Mouse (Mus musculus) embryonic fibroblast, embryonic 13.5 days (primary cell): ENCODE data around the gene Pklr. TPM values are rescaled to one million over a fixed set of nuclear protein-coding genes. Genes with fewer than 3 reads are reported as not detected.

ENCODE experiments used
- H3K27ac ChIP-seq: 2 replicates; pipeline ENCODE4 v1.5.1; 2012; ENCODE audit warnings: low read length, control low read depth, inconsistent platforms; ENCODE audit not compliant: insufficient read depth
- H3K4me1 ChIP-seq: 2 replicates; pipeline ENCODE4 v1.6.1; 2011; ENCODE audit warnings: low read length; ENCODE audit not compliant: control insufficient read depth, insufficient read depth
- H3K4me3 ChIP-seq: 2 replicates; pipeline ENCODE4 v1.5.1; 2011; ENCODE audit warnings: mild to moderate bottlenecking, control low read depth, low read length; ENCODE audit not compliant: insufficient read depth
- CTCF ChIP-seq: IDR thresholded peaks from 2 replicates; pipeline ENCODE4 v1.5.1; 2011; ENCODE audit warnings: mild to moderate bottlenecking, control low read depth, low read length, moderate library complexity, borderline replicate concordance; ENCODE audit not compliant: insufficient read depth
- POLR2A ChIP-seq: IDR thresholded peaks from 2 replicates; pipeline ENCODE4 v1.6.1; 2011; ENCODE audit warnings: low read depth, mild to moderate bottlenecking, control low read depth, low read length, moderate library complexity
- polyA plus RNA-seq: library from polyadenylated mRNA; stranded (reverse); fragments of >200 nt; gene quantifications from 2 replicates; pipeline ENCODE4 v1.2.4, GENCODE M21; 2011; ENCODE audit warnings: low read depth; ENCODE audit not compliant: missing spikeins, insufficient read length

Pklr gene
- polyA plus RNA-seq, result not detected in 2 replicates

DNA sequence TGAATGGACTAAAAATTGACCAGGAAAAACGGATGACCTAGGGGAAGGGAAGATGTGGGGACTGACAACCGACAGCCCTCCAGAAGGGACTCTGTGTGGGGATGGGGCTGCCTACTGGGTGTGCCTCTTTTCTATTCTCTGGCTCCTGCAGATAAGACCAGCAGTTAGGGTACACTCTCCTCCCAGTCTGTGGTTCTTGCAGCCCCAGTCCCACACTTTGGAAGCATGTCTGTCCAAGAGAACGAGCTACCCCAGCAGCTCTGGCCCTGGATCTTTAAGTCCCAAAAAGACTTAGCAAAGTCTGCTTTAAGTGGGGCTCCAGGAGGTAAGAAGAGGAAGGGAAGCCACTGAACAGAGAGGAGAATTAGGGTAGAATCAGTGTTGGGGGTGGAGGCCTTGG lies at the start of gene Pklr:
Gene Pklr, plus strand, starts transcription at position 185 of the 400 bp plus-strand sequence.
- no peaks in the 10 kb centered on the region for H3K4me1 ChIP-seq
- TF ChIP-seq POLR2A (no peak), CTCF (no peak)
- H3K4me3 ChIP-seq, result no peak within 1 kb of the TSS
- H3K27ac ChIP-seq, result no peak within 1 kb of the TSS

DNA sequence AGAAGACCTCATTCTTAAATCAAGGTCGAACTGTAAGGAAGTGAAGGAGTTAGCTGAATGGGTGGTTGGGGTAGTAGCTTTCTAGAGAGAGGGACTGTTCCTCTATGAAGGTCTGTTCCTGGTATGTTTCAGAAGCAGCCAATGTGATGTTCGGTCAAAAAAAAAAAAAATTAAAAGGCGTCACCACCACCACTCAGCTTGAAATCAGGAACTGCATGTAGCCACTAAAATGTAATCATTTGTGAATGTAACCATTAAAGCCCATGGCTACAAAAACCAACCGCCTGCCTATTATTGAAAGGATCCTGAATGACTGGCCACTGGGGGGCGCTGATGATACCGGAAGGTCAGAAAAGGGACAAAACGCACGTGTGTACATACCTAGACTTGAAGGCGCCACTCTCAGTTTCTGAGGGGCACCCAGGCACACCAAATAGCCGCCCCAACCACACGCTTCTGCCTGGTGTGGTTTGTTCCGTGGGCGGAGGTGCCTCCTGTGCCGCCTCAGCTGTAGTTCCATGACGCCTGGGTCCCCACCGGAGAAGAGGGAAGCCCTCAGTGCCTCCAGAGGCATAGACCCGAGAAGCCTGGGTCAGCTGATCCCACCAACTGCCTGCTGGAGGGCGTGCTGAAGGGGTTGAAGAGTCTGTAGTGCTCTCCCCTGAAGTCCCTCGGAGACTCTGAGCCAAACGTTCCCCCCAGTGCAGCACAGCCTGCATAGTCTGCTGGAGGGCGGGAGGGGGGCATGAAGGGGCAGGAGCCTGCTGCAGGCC lies 48.4 kb upstream of the Pklr start:
- Histone ChIP-seq H3K4me1 (no peaks in the 10 kb centered on the region), H3K4me3 (no peak overlapping the region), H3K27ac (no peak overlapping the region)
- no peak for TF ChIP-seq POLR2A
- TF ChIP-seq CTCF, result no peak

DNA sequence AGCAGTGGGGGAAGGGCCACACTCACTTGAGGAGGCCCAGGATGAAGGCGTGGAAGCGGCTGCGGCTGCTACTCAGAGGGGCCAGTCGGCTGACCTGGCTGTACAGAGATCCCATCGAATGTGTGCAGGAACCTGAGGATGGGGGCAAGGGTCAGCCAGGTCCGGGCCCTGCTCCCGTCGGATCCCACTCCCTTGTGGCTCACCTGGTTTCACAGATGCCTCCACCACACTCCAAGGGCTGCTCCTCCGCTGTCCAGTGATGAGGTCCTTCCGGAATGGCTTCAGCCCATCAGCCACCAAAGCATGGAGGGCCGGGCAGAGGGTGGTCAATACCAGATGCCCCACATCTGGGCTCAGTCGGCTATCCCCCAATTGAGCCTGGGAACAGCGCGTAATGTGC lies 47.0 kb upstream of the Pklr start:
- Histone ChIP-seq H3K4me3 (peak overlapping the region; percentile 47; the same call in 1 of the 2 replicates), H3K27ac (no peak overlapping the region), H3K4me1 (no peaks in the 10 kb centered on the region)
- TF ChIP-seq CTCF, result no peak
- no peak for TF ChIP-seq POLR2A

DNA sequence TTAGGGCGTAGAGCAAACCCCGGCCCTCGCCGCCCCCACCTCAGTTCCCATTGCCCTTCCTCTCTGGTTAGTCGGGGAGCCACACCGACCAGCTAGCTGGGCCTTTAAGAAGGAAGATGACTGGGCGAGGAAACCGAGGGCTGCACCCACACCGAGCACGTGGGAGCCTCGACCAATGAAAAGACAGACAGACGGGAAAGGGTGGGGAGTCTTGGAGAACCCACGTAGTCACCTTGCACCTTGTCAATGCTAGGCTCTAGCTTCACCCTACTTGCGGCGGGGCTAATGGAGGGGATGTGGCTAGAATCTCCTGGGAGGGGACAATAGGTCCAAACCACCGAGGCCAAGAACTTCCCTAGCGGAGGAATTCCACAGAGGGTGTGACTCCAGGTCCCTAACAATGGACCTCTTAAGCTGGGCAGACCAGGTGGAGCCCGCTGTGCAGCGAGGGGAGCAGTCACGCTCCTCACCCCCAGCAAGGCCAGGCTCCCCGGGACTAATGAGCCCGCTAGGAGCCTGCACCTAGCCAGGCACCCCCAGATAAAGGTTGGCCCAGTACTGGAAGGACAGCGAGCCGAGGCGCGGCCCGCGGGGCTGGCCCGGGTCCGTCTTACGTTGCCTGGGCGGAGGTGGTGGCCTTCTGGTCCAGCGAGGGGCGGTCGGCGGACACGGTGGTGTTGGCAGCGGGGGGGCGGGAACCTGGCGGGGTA lies 45.9 kb upstream of the Pklr start:
- Histone ChIP-seq H3K27ac (0 out of 2 replicates have a peak overlapping the region, but pooled peaks have one; percentile 15), H3K4me3 (peak overlapping the region; percentile 47), H3K4me1 (no peaks in the 10 kb centered on the region)
- peak; percentile 85 for TF ChIP-seq POLR2A
- TF ChIP-seq CTCF, result no peak

DNA sequence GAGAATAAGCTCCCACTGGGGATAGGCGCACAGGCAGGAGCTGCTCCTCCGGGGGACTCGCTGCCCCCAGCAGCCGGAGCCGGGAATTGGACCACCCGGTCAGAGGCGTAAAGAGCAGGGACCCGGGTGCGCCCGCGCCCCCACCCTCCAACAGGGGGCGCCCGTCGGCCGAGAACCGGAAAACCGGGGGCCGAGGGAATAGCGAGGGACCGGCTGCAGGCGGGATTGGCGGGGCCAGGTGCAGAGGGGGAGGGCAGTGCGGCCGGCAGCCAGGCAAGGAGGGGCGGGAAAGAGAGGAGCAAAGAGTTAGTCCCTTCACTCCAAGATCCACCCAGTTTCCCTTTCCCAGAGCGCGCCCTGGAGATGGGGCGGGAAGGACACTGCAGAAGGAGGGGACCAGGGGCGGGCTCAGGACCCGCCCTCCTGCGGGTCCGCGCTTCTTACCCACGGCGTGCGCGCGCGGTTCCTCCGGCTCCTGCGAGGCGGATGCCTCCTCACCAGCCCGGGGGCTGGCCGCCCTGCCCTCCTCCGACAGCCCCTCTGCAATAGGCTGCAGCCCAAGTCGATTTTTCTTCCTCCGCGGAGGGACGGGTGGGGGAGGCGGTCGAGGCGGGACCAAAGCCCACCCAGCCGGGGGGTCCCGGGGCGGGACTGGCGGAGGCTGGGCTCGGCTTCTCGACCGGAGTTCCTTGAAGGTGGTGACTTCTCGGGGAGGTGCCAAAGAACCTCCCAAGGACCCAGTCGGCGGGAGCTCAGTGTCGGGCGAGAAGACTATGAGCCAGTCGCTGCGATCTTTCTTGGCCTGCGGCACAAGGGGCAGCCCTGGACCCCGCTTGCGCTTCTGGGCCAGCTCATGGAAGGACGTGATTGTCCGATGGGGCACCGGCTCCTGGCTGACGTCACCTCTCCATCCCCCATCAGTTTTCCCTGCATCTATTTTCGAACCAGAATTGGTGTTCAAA lies 45.0 kb upstream of the Pklr start:
- peak; percentile 65 for TF ChIP-seq POLR2A
- peak; percentile 28; the same call in 1 of the 2 replicates for TF ChIP-seq CTCF
- no peaks in the 10 kb centered on the region for H3K4me1 ChIP-seq

DNA sequence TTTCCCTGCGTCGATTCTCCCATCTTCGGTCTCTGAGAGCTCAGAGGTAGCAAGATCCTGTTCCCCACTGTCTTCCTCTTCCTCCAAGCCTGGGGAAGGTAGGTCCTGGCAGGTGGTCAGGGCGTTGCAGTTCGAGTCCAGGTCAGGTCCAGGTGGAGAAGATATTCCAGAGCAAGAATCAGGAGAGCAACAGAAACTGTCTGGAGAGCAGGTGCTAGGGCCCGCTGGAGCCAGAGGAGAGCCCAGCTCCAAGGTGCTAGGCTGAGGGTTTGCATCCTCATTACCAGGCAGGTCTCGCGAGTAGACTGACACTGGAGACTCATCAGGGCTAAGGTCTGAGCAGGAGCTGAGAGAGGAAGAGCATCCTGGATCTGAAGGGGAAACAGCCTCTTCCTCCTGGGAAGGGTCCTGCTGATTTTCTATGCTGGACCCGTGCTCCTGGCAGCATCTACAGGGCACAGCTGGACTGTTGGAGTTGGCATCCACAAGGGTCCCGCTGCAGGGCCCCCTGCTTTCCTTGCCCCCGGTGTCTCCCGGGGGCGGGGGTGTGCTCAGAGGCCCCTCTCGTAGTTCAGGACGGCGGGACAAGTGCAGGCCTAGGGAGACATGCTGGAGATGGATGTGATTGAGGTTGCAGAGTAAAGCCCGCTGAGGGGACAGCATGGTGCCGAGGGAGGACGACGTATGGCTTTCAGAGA lies 44.0 kb upstream of the Pklr start:
- Histone ChIP-seq H3K4me3 (peak overlapping the region; percentile 47), H3K27ac (no peak overlapping the region), H3K4me1 (no peaks in the 10 kb centered on the region)
- TF ChIP-seq POLR2A (no peak), CTCF (no peak)

More for the DNA sequence above, 45.0 kb upstream of the Pklr start:
- Histone ChIP-seq H3K27ac (no peak overlapping the region; the same call in 1 of the 2 replicates), H3K4me3 (peak overlapping the region; percentile 47)

DNA sequence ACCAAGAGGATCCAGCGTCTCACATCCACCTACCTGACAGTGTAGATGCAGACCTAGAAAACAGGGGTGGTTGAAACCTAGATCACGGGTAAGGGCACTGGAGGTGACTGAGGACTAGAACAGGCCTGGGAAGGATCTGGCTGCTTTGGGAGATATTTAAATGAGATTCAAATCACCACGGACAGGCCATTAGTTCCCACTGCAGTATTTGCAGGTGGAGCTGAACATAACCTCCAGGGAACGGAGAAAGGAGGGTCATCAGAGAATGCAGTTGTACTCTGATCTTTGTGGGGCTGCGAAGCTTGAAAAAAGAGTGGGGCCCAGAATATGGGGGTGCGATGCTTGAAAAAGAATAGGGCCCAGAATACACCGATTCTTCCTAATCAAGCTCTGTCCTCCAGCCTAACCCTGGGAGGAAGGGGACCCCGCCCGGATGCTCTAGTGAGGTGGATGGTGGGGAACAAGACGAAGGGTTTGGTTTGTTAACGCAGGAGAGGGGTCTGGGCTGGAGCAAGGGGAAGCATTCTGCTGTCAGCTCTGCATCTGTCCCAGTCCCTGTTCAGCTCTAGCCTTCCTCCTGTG lies 43.3 kb upstream of the Pklr start:
- no peak overlapping the region for H3K27ac ChIP-seq
- H3K4me1 ChIP-seq, result no peaks in the 10 kb centered on the region
- H3K4me3 ChIP-seq, result peak overlapping the region; percentile 31
- no peak for TF ChIP-seq POLR2A
- no peak for TF ChIP-seq CTCF

DNA sequence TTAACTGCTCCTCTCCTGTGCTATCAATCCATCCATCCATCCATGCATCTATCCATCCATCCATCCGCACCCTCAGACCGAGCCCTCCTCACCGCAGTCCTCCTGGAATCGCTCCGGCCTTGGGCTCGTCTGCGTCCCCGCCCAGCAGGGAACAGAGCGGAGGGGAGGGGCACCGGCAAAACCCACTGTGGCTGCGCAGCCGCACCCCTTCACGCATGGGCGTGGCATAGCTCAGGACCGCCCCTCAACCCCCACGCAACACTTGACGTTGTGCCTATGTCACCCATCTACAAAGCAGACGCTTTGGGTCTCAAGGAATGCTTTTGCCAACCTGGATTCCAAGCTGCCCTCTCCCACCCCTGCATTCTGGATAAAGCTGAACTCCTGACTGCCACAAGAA lies 42.8 kb upstream of the Pklr start, which contains the start of gene Rusc1:
Gene Rusc1, minus strand, starts transcription at position 137 of the 400 bp plus-strand sequence.
- TF ChIP-seq CTCF (no peak), POLR2A (peak; percentile 92)
- H3K27ac ChIP-seq, result no peak within 1 kb of the TSS
- 0 out of 2 replicates have a peak, but pooled peaks cover under 1% of the 10 kb centered on the region for H3K4me1 ChIP-seq
- peak within 1 kb of the TSS; percentile 31 for H3K4me3 ChIP-seq

DNA sequence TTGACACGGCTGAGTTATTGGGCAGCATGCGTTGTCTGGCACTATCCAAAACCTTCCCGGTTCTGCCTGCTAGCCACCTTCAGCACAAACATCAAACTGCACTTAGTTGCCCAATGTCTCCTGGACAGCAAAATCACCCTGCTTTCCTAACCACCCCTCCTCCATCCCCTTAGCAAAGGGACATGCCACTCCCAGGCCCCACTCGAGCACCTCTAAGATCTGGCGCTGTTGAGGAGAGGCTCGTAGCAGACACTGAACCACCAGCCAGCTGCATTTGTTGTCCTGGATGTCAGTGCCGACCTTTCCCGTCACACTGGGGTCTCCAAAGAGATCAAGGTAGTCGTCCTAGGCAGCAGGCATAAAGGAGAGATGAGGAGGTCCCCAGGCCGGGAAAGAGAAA lies 41.9 kb upstream of the Pklr start:
- H3K27ac ChIP-seq, result no peak overlapping the region
- H3K4me1 ChIP-seq, result 0 out of 2 replicates have a peak, but pooled peaks cover 4% of the 10 kb centered on the region
- no peak overlapping the region for H3K4me3 ChIP-seq
- no peak for TF ChIP-seq POLR2A
- no peak for TF ChIP-seq CTCF
